Mouse (Mus musculus) mesoderm, embryonic 11.5 days (tissue): ENCODE data around the gene Cacng7.
"Not testable (repeated sequence)": the region's sequence is repeated elsewhere in the genome, so short reads cannot be mapped to it uniquely, and the experiment has no call there.

ENCODE experiments used
- DNase-seq: peaks from one replicate; pipeline ENCODE4 v3.0.0-alpha.2; 2012; ENCODE audit warnings: low read depth, low spot score

Cacng7 gene

GRCm38 (mm10) chr7:3332619-3333521, at the start of gene Cacng7:
TSS of gene Cacng7 (plus strand) at chr7:3332955.
- DNase-seq = peak; percentile 78

DNA sequence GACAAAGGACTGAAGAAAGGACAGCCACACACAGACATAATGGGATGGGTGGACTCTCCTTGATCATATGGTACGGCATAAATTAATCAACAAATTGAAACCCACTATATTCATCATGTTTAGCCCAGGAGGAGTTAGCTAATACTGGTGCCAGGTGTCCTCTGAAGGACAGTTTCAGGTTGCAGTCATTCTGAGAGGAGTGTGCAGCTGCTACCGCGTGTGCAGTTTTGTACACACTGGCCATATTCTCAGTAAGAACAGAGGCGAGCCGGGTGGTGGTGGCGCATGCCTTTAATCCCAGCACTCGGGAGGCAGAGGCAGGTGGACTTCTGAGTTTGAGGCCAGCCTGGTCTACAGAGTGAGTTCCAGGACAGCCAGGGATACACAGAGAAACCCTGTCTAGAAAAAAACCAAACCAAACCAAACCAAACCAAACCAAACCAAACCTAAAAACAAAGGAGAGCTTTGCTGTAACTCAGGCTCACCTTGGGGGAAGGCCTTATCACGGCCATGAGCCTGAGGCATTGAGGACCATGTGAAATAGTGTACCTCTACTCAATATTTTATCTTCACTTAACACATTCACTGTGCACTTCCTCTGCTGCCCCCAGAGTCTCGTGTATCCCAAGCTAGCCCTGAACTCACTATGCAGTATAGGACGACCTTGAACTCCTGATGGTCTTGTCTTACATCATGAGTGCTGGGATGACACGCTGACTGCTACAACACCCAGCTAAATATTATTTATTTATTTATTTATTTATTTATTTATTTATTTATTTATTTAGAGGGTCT, 49.5 kb upstream of the Cacng7 start:
- DNase-seq = no peak

- no peak for DNase-seq
These were observed 48.2 kb upstream of the Cacng7 start for GRCm38 (mm10) chr7:3284604-3285003.

- no peak for DNase-seq
These were observed 46.7 kb upstream of the Cacng7 start for GRCm38 (mm10) chr7:3286036-3286435.

GRCm38 (mm10) chr7:3287186-3287585, 45.6 kb upstream of the Cacng7 start:
- DNase-seq = no peak

- DNase-seq = peak; percentile 67
These were observed 43.5 kb upstream of the Cacng7 start, which contains the start of the genes Myadm and Prkcg for GRCm38 (mm10) chr7:3288976-3289970. TSS of gene Myadm (plus strand) at chr7:3289080. TSS of gene Prkcg (plus strand) at chr7:3289179.

- DNase-seq = peak; percentile 98
These were observed 42.3 kb upstream of the Cacng7 start for GRCm38 (mm10) chr7:3290257-3291033.

DNA sequence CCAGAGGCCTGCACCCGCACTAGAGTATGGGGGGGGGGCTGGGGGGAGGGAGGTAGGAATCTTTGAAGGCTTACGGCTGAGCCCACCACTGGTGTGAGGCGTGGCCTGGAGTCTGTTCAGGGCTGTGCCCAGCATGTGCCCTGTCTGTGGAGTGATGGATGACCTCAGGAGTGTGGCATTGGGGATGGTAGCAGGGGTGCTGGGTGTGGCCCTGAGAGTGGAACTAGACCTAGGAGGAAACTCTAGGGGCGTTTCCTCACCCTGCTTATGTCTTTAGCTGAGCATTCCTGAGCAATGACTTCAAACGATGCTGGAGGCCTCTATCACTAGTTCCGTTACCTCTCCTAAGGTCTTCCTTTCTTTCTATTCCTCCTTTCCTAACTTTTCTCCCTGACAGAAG, 41.6 kb upstream of the Cacng7 start:
- no peak for DNase-seq

DNA sequence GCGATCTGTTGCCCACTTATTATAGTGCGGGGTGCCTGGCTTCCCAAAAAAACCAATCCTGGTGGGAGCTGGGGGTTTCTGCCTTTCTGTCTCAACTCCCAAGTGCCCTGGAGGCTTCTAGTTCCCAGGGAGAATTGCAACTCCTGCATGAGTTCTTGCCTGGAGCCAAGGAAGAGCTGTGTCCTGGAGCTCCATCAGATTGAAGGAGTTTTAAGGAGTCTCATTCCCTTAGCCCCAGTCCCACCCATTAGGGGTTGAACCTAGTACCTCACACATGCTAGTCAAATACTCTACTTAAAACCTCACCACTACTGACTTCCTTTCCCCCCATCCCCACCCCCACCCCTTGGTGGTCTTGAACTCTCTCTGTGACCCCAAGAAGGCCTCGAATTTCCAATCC, 41.0 kb upstream of the Cacng7 start:
- DNase-seq = no peak

DNA sequence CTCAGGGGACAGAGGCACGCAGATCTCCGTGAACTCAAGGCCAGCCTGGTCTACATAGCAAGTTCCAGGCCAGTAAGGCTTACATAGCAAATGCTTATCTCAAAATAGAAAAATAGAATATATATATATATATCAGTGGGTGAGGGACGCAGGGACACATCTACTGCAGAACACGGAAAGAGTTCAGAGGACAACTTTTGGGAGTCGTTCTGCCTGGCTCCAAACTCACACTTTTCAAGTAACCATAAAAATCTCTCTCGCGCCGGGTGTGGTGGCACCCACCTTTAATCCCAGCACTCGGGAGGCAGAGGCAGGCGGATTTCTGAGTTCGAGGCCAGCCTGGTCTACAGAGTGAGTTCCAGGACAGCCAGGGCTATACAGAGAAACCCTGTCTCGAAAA, 40.5 kb upstream of the Cacng7 start:
- not testable (repeated sequence) for DNase-seq

- DNase-seq = peak; percentile 78
These were observed 40.0 kb upstream of the Cacng7 start for GRCm38 (mm10) chr7:3292791-3293190.

DNA sequence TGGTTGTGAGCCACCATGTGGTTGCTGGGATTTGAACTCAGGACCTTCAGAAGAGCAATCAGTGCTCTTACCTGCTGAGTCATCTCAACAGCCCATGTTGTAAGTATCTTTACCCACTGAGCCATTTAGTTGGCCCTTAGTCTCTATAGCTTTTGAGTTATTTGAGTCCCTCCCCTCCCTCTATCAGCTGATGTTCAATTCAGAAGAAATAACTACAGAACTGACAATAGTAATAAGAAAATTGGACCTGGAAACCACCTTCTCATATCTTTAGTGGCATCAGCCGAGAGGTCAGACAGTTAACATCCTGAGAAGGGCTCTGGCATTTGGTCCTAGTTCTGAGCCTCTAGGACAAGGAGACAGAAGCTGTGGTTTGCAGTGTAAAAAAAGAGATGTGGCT, 38.0 kb upstream of the Cacng7 start:
- DNase-seq = no peak

GRCm38 (mm10) chr7:3295321-3296110, 37.2 kb upstream of the Cacng7 start:
- no peak for DNase-seq

- DNase-seq = no peak
These were observed 36.0 kb upstream of the Cacng7 start for GRCm38 (mm10) chr7:3296711-3297110.

GRCm38 (mm10) chr7:3299941-3300617, 32.7 kb upstream of the Cacng7 start:
- no peak for DNase-seq

DNA sequence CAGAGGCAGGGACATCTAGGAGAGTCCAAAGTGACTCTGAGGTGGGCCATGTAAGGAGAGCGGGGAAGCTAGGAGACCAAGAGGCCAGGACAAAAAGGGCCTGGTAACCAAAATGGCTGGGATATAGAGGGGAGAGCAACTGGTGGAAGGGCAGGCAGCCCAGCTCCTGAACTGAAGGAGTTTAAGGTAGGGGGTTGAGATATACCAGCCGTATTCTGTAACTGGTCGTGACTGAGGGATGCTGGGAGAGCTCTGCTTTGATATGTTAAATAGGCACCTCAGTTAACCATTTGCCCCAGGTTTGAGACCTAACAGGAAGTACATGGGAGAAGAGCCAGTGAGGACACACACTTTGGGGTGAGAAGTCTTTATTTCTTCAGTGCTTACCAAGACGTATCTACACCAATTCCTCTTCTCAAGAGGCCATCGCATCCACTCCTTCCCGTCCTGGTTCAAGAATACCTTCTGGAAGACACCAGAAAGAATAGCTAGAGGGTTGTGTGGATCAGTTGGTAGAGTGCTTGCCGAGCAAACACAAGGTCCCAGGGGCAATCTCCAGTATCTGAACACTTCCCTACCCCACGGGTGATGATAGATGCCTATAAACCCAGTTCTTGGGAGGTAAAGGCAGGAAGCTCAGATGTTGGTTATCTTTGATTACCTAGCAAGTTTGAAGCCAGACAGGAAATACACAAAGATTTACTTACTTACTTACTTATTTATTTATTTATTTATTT, 31.7 kb upstream of the Cacng7 start:
- DNase-seq = no peak

DNA sequence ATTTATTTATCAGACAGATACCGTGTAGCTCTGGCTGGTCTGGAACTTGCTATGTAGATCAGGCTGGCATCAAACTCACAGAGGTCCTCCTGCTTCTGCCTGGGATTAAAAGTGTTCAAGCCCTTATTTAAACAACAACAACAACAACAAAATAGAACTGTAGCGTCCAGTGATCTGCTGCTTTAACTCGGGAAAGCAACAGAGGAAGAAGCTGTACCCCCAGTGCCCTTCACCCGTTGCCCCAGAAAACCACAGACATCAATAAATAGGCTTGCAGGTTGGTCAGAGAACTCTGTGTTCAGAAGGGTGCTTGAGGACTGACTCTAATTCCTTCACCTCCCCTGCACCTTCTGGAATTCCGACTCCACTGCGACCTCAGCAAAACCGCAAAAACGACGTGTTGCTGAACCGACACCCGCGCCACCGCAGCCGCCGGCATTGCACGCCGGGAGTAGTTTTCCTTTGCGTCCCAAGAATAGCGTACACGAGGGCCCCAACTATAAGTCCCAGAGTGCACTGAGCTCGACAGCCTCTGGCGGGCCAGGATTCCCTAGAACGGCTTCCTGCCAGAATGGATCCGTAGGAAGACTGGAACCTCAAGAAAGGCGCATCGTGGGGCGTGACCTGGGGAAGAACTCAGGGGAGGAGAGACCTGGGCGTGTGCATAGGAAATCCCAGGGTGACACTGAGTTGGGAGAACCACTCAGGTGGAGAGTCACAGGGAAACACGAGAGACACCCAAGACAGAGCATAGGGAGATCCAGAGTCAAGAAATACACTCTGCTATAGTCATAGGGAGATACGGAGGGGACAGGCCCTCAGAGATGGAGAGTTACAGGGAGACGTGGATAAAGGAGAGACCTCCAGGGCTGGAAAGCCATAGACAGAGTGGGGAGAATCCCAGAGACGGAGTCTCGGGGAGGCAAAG, 30.9 kb upstream of the Cacng7 start:
- DNase-seq = no peak
